Mouse (Mus musculus) heart, embryonic 16.5 days (tissue): ENCODE measurements at regions not wholly inside any gene's neighbourhood (a gene's known extent, or its start where the extent isn't known, plus 50 kb on each side); places are given as distances from the start of the nearest gene placed in this dataset.
A peak's percentile ranks its signal among the peaks of the same experiment; 100 is the strongest.

Experiments used
- ATAC-seq: fragments of 200-750 bp; cut with Nextera tagmentation; replicated peaks from 2 replicates; pipeline ENCODE4 v1.8.0; 2017; ENCODE audit warnings: moderate number of reproducible peaks; ENCODE audit not compliant: insufficient read depth, low FRiP score; ENCODE audit errors: extremely low read depth
- H3K27ac ChIP-seq: fragments of 300-500 bp; sonication (generic); 2 replicates; pipeline ENCODE4 v1.5.1; 2014; ENCODE audit warnings: mild to moderate bottlenecking, low read length, control low read depth, moderate library complexity
- H3K27me3 ChIP-seq: fragments of 300-500 bp; sonication (generic); 2 replicates; pipeline ENCODE4 v1.6.1; 2014; ENCODE audit warnings: low read length, mixed read lengths; ENCODE audit not compliant: control insufficient read depth, insufficient read depth
- H3K36me3 ChIP-seq: fragments of 300-500 bp; sonication (generic); 2 replicates; pipeline ENCODE4 v1.6.1; 2014; ENCODE audit not compliant: control insufficient read depth, insufficient read depth
- H3K4me1 ChIP-seq: fragments of 300-500 bp; sonication (generic); 2 replicates; pipeline ENCODE4 v1.6.1; 2014; ENCODE audit warnings: low read length, mixed read lengths; ENCODE audit not compliant: control insufficient read depth, insufficient read depth
- H3K4me2 ChIP-seq: fragments of 300-500 bp; sonication (generic); 2 replicates; pipeline ENCODE4 v1.6.1; 2014; ENCODE audit warnings: low read depth, mild to moderate bottlenecking, control low read depth, low read length
- H3K4me3 ChIP-seq: fragments of 300-500 bp; sonication (generic); 2 replicates; pipeline ENCODE4 v1.5.1; 2014; ENCODE audit warnings: mild to moderate bottlenecking, control low read depth, low read length
- H3K9ac ChIP-seq: fragments of 300-500 bp; sonication (generic); 2 replicates; pipeline ENCODE4 v1.6.1; 2014; ENCODE audit warnings: low read length, control low read depth
- H3K9me3 ChIP-seq: fragments of 300-500 bp; sonication (generic); replicated peaks from 2 replicates; pipeline ENCODE4 v1.6.1; 2016; ENCODE audit warnings: low read length; ENCODE audit not compliant: control insufficient read depth
- WGBS: fragments of 180-500 bp; shearing (Covaris S2); extraction: QIAGEN DNeasy Blood & Tissue Kit; methylation state at CpG from one replicate; pipeline ENCODE4 v1.1.7; 2014; 5-methylcytosine and 5-hydroxymethylcytosine counted together

DNA sequence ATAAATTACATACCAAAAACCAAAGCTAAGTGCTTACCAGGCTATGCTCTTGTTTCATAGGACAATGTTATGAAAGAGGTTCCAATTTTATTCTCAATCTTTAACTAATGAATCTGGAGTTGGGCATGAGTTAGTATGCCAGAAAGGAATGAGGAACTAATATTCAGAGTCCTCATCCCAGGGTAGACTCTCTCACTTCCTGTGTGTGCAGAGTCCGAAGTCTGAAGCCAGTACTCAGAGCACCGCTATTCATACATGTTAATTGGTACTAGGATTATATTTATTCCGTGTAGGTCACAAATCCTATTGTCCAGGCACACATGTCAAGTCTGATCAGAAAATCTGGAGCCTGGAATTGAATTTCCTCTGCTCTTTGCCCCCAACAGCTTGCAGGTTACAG lies 2858.7 kb upstream of the 5930422O12Rik start:
- no peaks in the 10 kb centered on the region for H3K4me1 ChIP-seq
- H3K9ac ChIP-seq: no peak overlapping the region
- no peak overlapping the region for H3K4me3 ChIP-seq
- 76% methylated on average over 3 of the region's 3 CpGs for WGBS
- ATAC-seq: no peak
- no peak overlapping the region for H3K27ac ChIP-seq
- H3K9me3 ChIP-seq: no peaks in the 10 kb centered on the region
- no peaks in the 10 kb centered on the region for H3K36me3 ChIP-seq
- no peak overlapping the region for H3K4me2 ChIP-seq
- H3K27me3 ChIP-seq: no peaks in the 10 kb centered on the region

DNA sequence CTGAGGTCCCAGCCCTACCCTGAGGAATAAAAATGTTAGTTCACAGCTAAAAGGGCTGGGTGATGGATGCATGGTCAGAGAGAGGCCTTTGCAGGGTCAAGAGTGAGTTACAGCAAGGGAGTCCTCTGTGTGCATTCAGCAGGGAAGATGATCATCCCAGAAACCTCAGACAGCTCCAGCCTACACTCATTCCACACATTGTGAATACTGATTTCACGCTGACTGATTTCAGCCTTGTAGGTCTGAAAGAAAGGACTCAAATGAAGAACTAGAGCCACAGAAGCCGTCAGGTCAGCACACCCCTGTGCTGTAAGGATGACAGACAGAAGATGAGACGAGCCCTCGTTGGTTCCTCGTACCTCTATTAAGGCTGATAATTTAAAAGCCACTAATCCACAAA lies 2858.0 kb upstream of the 5930422O12Rik start:
- WGBS: 69% methylated on average over 5 of the region's 5 CpGs

DNA sequence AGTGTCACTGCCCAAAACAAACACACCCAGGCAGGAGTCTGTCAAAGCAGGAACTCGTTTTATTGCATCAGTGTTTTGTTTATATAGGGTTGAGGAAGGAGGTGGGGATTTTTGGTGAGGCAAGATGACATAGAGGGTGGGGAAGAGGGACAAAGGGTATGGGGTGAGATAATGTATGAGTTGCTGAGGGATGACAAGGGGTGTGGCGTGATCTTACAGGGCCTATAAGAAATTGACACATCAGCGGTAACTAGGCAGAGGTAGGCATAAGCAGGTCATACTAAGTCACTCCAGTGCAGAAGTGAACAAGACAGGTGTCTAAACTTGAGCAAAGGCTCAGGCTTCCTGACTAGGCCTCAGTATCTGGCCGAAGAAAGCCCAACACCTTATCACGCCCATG lies 2841.0 kb upstream of the 5930422O12Rik start:
- H3K27ac ChIP-seq: no peak overlapping the region
- no peaks in the 10 kb centered on the region for H3K36me3 ChIP-seq
- ATAC-seq: no peak
- 72% methylated on average over 5 of the region's 5 CpGs for WGBS
- no peak overlapping the region for H3K4me2 ChIP-seq
- H3K9me3 ChIP-seq: no peaks in the 10 kb centered on the region
- no peaks in the 10 kb centered on the region for H3K27me3 ChIP-seq
- H3K4me1 ChIP-seq: no peaks in the 10 kb centered on the region
- H3K9ac ChIP-seq: no peak overlapping the region
- no peak overlapping the region for H3K4me3 ChIP-seq

More for the DNA sequence above, 2858.0 kb upstream of the 5930422O12Rik start:
- Histone ChIP-seq H3K27me3 (no peaks in the 10 kb centered on the region), H3K4me3 (no peak overlapping the region), H3K9me3 (no peaks in the 10 kb centered on the region), H3K27ac (no peak overlapping the region), H3K36me3 (no peaks in the 10 kb centered on the region), H3K9ac (no peak overlapping the region), H3K4me2 (no peak overlapping the region), H3K4me1 (no peaks in the 10 kb centered on the region)
- no peak for ATAC-seq

DNA sequence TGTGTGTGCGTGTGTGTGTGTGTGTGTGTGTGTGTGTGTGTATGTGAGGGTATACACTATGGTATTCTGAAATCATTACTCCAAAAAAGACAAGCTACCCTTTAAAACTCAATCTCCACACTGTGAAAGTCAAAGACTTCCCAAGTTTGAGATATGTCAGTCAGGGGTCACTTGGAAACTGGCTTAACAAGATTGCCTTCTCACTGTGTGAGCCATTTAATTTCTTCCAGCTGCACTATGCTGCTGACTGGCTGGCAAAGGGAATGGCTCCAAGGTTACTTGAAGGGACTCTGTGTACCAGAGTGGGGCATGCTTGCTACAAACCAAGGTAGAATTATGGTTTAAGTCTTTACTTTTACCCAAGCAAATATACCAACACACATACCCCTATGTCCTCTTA lies 2826.1 kb upstream of the 5930422O12Rik start:
- Histone ChIP-seq H3K4me2 (no peak overlapping the region), H3K27me3 (no peaks in the 10 kb centered on the region), H3K4me1 (no peaks in the 10 kb centered on the region), H3K9me3 (no peaks in the 10 kb centered on the region), H3K36me3 (no peaks in the 10 kb centered on the region), H3K9ac (no peak overlapping the region), H3K27ac (no peak overlapping the region), H3K4me3 (no peak overlapping the region)
- WGBS: no CpG with 5 or more reads among the region's 1 CpGs
- ATAC-seq: no peak

DNA sequence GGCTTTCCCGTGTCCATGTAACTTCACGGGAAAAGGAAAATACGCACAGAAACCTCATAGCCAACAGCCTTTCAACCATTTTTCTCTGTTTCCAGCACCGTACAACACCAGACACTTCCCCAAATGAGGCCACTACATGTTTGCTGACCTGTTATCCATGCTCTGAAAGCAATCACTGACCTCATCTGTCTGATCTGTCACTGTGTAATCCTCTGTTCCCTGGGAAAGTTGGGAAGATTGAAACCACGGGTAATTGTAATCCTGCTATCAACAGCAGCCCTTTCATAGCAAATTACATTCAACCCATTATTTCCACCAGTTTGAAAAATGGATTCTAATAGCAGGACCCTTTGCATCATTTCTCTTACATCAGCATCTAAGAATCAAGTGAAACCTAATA lies 2798.2 kb upstream of the 5930422O12Rik start:
- Histone ChIP-seq H3K36me3 (no peaks in the 10 kb centered on the region), H3K4me3 (no peak overlapping the region)
- 64% methylated on average over 5 of the region's 5 CpGs for WGBS

DNA sequence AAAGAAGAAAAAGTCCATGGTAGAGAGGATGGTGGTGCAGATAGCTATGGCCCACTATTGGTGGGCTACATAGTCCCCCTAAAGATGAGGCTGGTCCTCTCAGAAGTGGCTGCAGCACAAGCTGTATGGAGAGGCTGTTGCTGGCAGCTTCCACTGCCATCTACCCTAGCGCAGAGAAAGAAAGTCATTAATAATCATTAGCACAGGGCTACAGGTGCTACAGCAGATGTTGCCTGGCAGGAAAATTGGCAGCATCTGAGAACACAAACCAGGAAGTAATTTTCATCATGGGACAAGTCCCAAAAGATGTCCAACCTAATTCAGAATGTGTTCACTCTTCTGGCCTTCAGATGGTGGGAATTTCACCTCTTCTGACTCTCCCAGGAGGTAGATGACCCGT lies 2791.7 kb upstream of the 5930422O12Rik start:
- Histone ChIP-seq H3K4me3 (no peak overlapping the region), H3K9me3 (no peaks in the 10 kb centered on the region), H3K9ac (no peak overlapping the region), H3K36me3 (no peaks in the 10 kb centered on the region), H3K27ac (no peak overlapping the region), H3K4me1 (0 out of 2 replicates have a peak, but pooled peaks cover 2% of the 10 kb centered on the region), H3K4me2 (no peak overlapping the region), H3K27me3 (no peaks in the 10 kb centered on the region)
- ATAC-seq: no peak
- WGBS: 79% methylated on average over 2 of the region's 2 CpGs

More for the DNA sequence above, 2798.2 kb upstream of the 5930422O12Rik start:
- Histone ChIP-seq H3K9me3 (no peaks in the 10 kb centered on the region), H3K4me1 (peaks cover 2% of the 10 kb centered on the region; the same call in 1 of the 2 replicates), H3K4me2 (no peak overlapping the region), H3K27me3 (no peaks in the 10 kb centered on the region), H3K9ac (no peak overlapping the region), H3K27ac (no peak overlapping the region)
- ATAC-seq: no peak

DNA sequence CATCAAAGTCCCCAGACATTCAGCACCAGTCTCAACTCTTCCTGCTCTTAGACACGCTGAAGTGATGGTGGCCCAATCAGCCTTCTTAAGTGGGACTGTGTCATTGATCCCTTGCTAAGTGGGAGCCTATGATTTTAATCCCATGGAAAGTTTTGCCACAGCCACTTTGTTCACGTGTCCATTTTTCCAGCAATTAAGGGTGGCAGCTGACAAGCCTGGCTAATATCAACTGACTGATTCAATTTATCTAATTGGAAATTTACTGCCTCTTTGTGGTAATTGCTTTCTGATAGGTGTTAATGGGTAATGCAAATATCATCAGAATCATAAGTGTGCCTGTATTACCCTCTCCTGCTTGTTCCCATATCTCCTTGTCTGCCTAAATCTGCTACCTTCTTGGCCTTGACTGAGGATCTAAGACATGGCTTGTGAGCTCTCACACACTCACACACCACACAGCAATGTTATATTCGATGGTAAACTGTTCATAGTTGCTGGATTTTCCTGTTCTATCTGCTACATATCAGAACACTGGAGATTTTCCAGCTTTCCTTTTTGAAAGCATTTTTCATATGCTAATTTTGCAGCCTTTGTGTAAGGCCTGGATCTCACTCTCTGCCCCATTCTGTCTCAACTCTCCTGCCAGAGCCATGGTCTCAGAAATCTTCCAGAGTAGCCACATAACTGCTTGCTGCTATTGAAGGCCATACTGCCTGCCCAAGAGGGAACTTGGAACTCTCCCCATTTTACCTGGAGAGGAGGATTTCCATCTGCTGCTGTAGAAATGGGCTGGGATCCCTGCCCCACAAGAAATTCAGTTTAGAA lies 2785.4 kb upstream of the 5930422O12Rik start:
- Histone ChIP-seq H3K9me3 (no peaks in the 10 kb centered on the region), H3K36me3 (no peaks in the 10 kb centered on the region), H3K4me3 (no peak overlapping the region), H3K4me2 (no peak overlapping the region), H3K4me1 (0 out of 2 replicates have a peak, but pooled peaks cover 2% of the 10 kb centered on the region), H3K27me3 (no peaks in the 10 kb centered on the region), H3K9ac (no peak overlapping the region), H3K27ac (no peak overlapping the region)
- 51% methylated on average over 3 of the region's 3 CpGs for WGBS
- no peak for ATAC-seq

DNA sequence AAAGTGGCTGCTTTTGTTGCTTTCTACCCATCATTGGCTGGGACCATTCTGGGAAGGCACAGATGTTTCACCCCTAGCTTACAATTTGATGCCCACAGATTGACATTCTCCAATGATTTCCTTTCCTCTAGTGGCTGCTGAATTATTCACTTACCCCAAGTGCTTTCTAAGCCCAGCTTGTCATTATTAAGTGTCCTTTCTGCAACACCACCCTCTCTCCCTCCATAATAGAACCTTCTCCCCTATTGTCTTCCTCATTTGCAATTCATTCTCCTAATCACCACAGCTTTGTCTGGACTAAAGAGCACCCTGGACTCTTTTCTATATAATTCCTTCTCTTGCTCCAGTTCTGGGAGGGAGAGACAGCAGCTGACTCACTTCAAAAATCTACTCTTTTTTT lies 2780.0 kb upstream of the 5930422O12Rik start:
- no peaks in the 10 kb centered on the region for H3K27me3 ChIP-seq
- H3K4me3 ChIP-seq: no peak overlapping the region
- no peak overlapping the region for H3K4me2 ChIP-seq
- H3K9ac ChIP-seq: no peak overlapping the region
- ATAC-seq: no peak
- no peaks in the 10 kb centered on the region for H3K9me3 ChIP-seq
- no peaks in the 10 kb centered on the region for H3K36me3 ChIP-seq
- H3K27ac ChIP-seq: no peak overlapping the region
- no peaks in the 10 kb centered on the region for H3K4me1 ChIP-seq

DNA sequence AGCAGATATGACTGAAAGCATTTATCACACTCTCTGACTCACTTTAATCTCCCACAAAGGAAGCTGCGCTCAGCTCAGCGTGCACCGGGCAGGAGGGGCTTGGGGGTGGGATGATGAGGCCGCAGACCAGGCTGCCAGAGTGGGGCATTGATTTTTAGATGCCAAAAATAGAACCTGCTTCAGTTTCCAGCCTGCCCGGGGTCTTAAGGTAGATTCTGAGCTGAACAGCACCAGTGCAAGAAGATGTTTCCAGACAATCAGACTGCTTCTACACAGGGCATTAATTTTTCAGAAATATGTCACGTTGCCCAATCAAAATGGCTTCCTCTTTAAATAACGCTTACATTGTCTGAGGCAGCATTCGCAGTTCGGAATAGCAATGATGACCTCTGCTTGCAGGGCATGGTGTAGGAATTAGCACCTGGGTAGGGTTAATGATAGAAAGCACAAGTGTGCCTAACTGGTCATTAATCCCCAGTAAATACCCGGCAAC lies 2772.7 kb upstream of the 5930422O12Rik start:
- Histone ChIP-seq H3K9me3 (no peaks in the 10 kb centered on the region), H3K27me3 (no peaks in the 10 kb centered on the region), H3K36me3 (no peaks in the 10 kb centered on the region), H3K27ac (no peak overlapping the region), H3K4me3 (no peak overlapping the region), H3K4me1 (peaks cover 6% of the 10 kb centered on the region), H3K9ac (no peak overlapping the region), H3K4me2 (peak overlapping the region; percentile 41; the same call in 1 of the 2 replicates)
- 40% methylated on average over 10 of the region's 10 CpGs for WGBS
- ATAC-seq: no peak
